25 mouse cellular contexts compared by ENCODE assay signal in the genomic region with DNA sequence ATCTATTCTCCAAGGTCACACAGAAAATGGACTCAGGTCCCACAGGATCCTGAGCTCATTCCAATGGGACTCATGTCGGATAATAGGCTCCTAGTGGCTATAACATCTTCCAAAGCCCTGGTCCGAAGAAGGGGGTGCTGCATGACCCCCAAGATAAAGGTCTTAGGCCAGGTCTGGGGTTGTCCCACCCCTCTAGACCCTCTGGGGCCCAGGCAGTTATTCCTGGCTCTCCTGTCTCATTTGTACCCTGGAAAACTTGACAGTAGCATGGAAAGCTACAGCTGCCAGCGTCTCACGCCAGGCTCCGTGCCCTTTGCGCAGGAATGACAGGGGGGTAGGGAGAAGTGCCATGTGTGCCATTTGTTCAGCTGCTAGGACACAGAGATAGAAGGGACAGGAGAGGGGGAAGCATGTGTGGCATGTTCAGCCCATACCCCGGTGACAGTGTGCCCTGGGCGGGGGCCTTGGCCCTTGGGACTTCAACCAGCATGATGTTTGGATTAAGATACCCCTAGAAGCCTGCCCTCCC. TPM values are rescaled to one million over a fixed set of nuclear protein-coding genes. Genes with fewer than 3 reads are reported as not detected.
DNase-seq lines count a peak whose midpoint lies in the region; ATAC-seq and TF ChIP-seq lines count a peak whose summit lies in the region.
"Had no signal": no experiment of that assay in that cellular context is flagged by ENCODE, and none has a peak within 500 bp of the region (broad histone marks: within the 10 kb centered on the region; RNA-seq: fewer than 3 reads in every experiment).

No protein-coding gene starts in this region.

- no peaks in the 10 kb centered on the region for H3K36me3 ChIP-seq in heart, embryonic 11.5 days (ENCODE audit: control insufficient read depth, insufficient read depth, low read length)
- 0 out of 2 replicates have a peak, but pooled peaks cover 1% of the 10 kb centered on the region for H3K36me3 ChIP-seq in small intestine, adult 2 months (ENCODE audit: control insufficient read depth, insufficient read depth, low read length)
- H3K36me3 ChIP-seq in forebrain, embryonic 12.5 days (replicated peaks) = no peaks in the 10 kb centered on the region
- H3K36me3 ChIP-seq: embryonic facial prominence, embryonic 10.5 days; limb, embryonic 12.5 days; neural tube, embryonic 13.5 days had no signal

- peaks cover 67% of the 10 kb centered on the region for H3K4me1 ChIP-seq in heart, embryonic 11.5 days (ENCODE audit: control insufficient read depth, insufficient read depth, low read length)
- peaks cover 45% of the 10 kb centered on the region for H3K4me1 ChIP-seq in small intestine, adult 2 months (ENCODE audit: control insufficient read depth, insufficient read depth, insufficient read length, low read length)
- peaks cover 4% of the 10 kb centered on the region; the same call in 1 of the 2 replicates for H3K4me1 ChIP-seq in forebrain, embryonic 12.5 days
- H3K4me1 ChIP-seq: neural tube, embryonic 13.5 days had no signal

- intact Hi-C loops in heart, postnatal 14 days (cut with DNase I) = no loop called here

- peak overlapping the region; percentile 70; the same call in 1 of the 2 replicates for H3K4me2 ChIP-seq in heart, embryonic 11.5 days
- no peak overlapping the region for H3K4me2 ChIP-seq in forebrain, embryonic 12.5 days
- H3K4me2 ChIP-seq: hindbrain, embryonic 14.5 days; limb, embryonic 12.5 days; neural tube, embryonic 13.5 days had no signal

- H3K27ac ChIP-seq in layer of hippocampus, adult 2 months = peak overlapping the region; percentile 76
- H3K27ac ChIP-seq in heart, embryonic 11.5 days (ENCODE audit: low read depth, low read length) = peak overlapping the region; percentile 94
- peak overlapping the region; percentile 98; the same call in 1 of the 2 replicates for H3K27ac ChIP-seq in small intestine, adult 2 months (ENCODE audit: insufficient read depth, low read depth, low read length)
- no peak overlapping the region for H3K27ac ChIP-seq in forebrain, embryonic 12.5 days
- H3K27ac ChIP-seq: embryonic facial prominence, embryonic 10.5 days; hindbrain, embryonic 14.5 days; limb, embryonic 12.5 days; liver, embryonic 14.5 days; neural tube, embryonic 13.5 days had no signal

- TF ChIP-seq POLR2A in small intestine, adult 2 months (IDR thresholded peaks at IDR 0.05; ENCODE audit: low read depth, low read length) = no peak

- H3K27me3 ChIP-seq in heart, embryonic 11.5 days (ENCODE audit: control insufficient read depth, insufficient read depth, low read length) = no peaks in the 10 kb centered on the region
- no peaks in the 10 kb centered on the region for H3K27me3 ChIP-seq in small intestine, adult 2 months (ENCODE audit: control insufficient read depth, insufficient read depth, low read length)
- H3K27me3 ChIP-seq in forebrain, embryonic 12.5 days = no peaks in the 10 kb centered on the region
- H3K27me3 ChIP-seq: limb, embryonic 12.5 days; neural tube, embryonic 13.5 days had no signal

- no peak for DNase-seq in layer of hippocampus, adult 2 months (ENCODE audit: low spot score in 2 of 2)
- no peak for DNase-seq in layer of hippocampus, adult 9-10 months (ENCODE audit: low spot score)
- DNase-seq in heart, postnatal 14 days = peak; percentile 52 to 66
- no peak for DNase-seq in lung, postnatal 4 days
- DNase-seq in testis, postnatal 14 days (ENCODE audit: low spot score) = no peak
- DNase-seq: cerebellum, adult 11-12 months; cerebellum, postnatal 36 days; kidney, adult 2 months; kidney, postnatal 14 days; layer of hippocampus, adult 9-11 months; right cerebral cortex, postnatal 25 days had no signal

- no peak for TF ChIP-seq CTCF in layer of hippocampus, adult 2 months (conservative IDR thresholded peaks at IDR 0.05)
- TF ChIP-seq CTCF in small intestine, adult 2 months (IDR thresholded peaks at IDR 0.05; ENCODE audit: extremely low read depth, insufficient read length, insufficient replicate concordance, low read depth, low read length) = no peak

- ATAC-seq in heart, embryonic 11.5 days (replicated peaks; ENCODE audit: insufficient number of reproducible peaks, low FRiP score, low TSS enrichment) = no peak
- ATAC-seq in forebrain, embryonic 12.5 days (ENCODE audit: low FRiP score) = no peak
- ATAC-seq: forebrain, embryonic 16.5 days had no signal

- H3K4me3 ChIP-seq in layer of hippocampus, adult 2 months = no peak overlapping the region
- H3K4me3 ChIP-seq in heart, embryonic 11.5 days (ENCODE audit: low read depth, low read length) = no peak overlapping the region
- H3K4me3 ChIP-seq in small intestine, adult 2 months (ENCODE audit: low read depth, low read length) = no peak overlapping the region
- H3K4me3 ChIP-seq in forebrain, embryonic 12.5 days (replicated peaks) = no peak overlapping the region
- H3K4me3 ChIP-seq: embryonic facial prominence, embryonic 10.5 days; limb, embryonic 12.5 days; neural tube, embryonic 13.5 days had no signal

- 91% methylated on average over 8 of the region's 8 CpGs for WGBS in heart, embryonic 11.5 days (ENCODE audit: insufficient replicate concordance)
- 88% methylated on average over 8 of the region's 8 CpGs for WGBS in small intestine, adult 2 months
- WGBS in forebrain, embryonic 12.5 days = 91% methylated on average over 8 of the region's 8 CpGs

- peak overlapping the region; percentile 11; the same call in 1 of the 2 replicates for H3K9ac ChIP-seq in heart, embryonic 11.5 days (ENCODE audit: low read depth, low read length)
- no peak overlapping the region for H3K9ac ChIP-seq in forebrain, embryonic 12.5 days
- H3K9ac ChIP-seq: hindbrain, embryonic 14.5 days; limb, embryonic 12.5 days; liver, embryonic 14.5 days; neural tube, embryonic 13.5 days had no signal

- no peaks in the 10 kb centered on the region for H3K9me3 ChIP-seq in heart, embryonic 11.5 days (replicated peaks; ENCODE audit: control insufficient read depth, low read length)
- no peaks in the 10 kb centered on the region for H3K9me3 ChIP-seq in forebrain, embryonic 12.5 days
- H3K9me3 ChIP-seq: embryonic facial prominence, embryonic 10.5 days; limb, embryonic 12.5 days; neural tube, embryonic 13.5 days had no signal

RNA-seq across cellular contexts. Expression of a gene that starts 0.8 kb away (rescaled TPM):
- 1 to 10 TPM; 3.3 to 4.0 TPM for total RNA-seq in layer of hippocampus, adult 2 months (2021)
- 221 and 225 TPM in 2 replicates for polyA plus RNA-seq in heart, embryonic 11.5 days (2014; fragmentation: Nextera tagmentation; extraction: Ambion mirVana)
- 100 to 1,000 TPM; 877 to 926 TPM for total RNA-seq in heart, postnatal 14 days (2021)
- polyA plus RNA-seq in small intestine, adult 2 months (2012; rRNA removed) = 29.9 and 102 TPM in 2 replicates
- polyA plus RNA-seq in forebrain, embryonic 12.5 days (2016; fragmentation: Nextera tagmentation; extraction: Ambion mirVana) = 0.13 and 0.20 TPM in 2 replicates
- polyA plus RNA-seq: embryonic facial prominence, embryonic 10.5 days had no signal

RNA-seq across cellular contexts. Expression of a gene that starts 10.7 kb away (rescaled TPM):
- not detected for total RNA-seq in layer of hippocampus, adult 2 months (2021)
- polyA plus RNA-seq in heart, embryonic 11.5 days (2014; fragmentation: Nextera tagmentation; extraction: Ambion mirVana) = 4.1 and 4.2 TPM in 2 replicates
- 1 to 10 TPM; 2.2 to 2.3 TPM for total RNA-seq in heart, postnatal 14 days (2021)
- polyA plus RNA-seq in small intestine, adult 2 months (2012; rRNA removed) = not detected in 2 replicates
- 0.19 and 0.28 TPM in 2 replicates for polyA plus RNA-seq in forebrain, embryonic 12.5 days (2016; fragmentation: Nextera tagmentation; extraction: Ambion mirVana)
- total RNA-seq: adrenal gland, postnatal 10 days; gastrocnemius, postnatal 36 days had no signal
- polyA plus RNA-seq: brain, embryonic 14.5 days; forebrain, embryonic 16.5 days; hindbrain, embryonic 14.5 days; kidney, adult 2 months; liver, embryonic 14.5 days; neural tube, embryonic 13.5 days; stomach, embryonic 14.5 days; thymus, postnatal 0 days had no signal

Comparison
In these comparisons a context has a peak if more than half of its experiments do, and no peak if none do; other contexts are left out.
1. DNase-seq: peak in heart, postnatal 14 days (2 of 2); none in layer of hippocampus, adult 2 months (0 of 2), layer of hippocampus, adult 9-10 months (single experiment), lung, postnatal 4 days (0 of 2) and testis, postnatal 14 days (single experiment).
2. RNA of a gene that starts 0.8 kb away (polyA plus RNA-seq): 221 to 225 TPM in heart, embryonic 11.5 days and 29.9 to 102 TPM in small intestine, adult 2 months; 0.13 to 0.20 TPM in forebrain, embryonic 12.5 days; every median in the first group is over 10 times any median in the second.